Mouse (Mus musculus) layer of hippocampus, adult 9-11 months (tissue): ENCODE measurements around the gene Hyls1.
"Not testable (repeated sequence)": the region's sequence is repeated elsewhere in the genome, so short reads cannot be mapped to it uniquely, and the experiment has no call there.

Experiments used
- DNase-seq: peaks from one replicate; pipeline ENCODE4 v3.0.0; 2022

Gene Hyls1

DNA sequence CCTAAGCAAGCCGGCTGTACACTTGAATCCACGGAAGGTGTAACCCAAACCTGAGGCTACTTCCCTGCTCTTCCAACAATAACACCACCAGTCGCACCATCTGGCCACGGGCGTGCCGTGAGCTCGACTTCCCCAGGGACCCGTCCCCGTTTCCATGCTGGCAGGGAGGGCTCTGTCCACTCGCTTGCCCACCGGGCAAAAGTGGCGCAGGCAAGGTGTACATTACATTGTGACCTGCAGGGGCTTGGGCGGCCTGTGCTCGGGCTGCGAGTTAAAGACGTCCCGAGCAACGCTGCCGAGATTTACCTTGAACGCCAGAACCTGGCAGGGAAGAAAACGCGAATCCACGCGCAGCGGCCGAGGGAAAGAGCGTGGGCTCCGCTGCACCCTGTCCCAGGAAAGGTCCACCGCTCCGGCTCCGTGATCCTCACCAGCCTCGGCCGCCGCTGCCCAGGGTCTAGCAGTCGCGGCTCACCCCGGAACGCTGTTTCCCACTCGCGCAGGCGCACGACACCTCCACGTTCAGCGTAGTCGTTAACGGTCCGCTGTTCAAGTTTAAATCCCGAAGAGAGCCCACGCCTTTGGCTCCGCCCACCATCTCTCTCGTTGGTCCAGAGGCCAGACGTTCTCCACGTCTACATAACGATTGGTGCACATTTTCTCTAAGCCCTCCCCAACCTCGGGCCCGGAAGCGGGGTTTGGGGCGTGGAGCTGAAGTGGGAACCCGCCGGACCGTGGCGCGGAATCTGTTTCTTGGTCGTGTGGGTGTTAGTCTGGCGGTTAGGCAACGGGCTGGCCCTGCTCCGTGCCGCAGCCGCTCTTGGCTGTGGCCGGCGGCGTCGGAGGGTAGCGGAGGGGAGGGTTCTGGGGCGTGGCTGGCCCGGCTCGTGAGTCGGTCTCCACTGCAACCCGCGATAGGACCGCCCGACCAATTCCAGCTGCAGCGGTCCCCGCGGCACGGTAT, at the start of gene Hyls1, which contains the start of gene Pate2:
Gene Hyls1 (minus strand): TSS at position 828 of the 964 bp plus-strand sequence.
Gene Pate2 (plus strand): TSS at position 714 of the 964 bp plus-strand sequence.
- peak; percentile 96 for DNase-seq

- not testable (repeated sequence) for DNase-seq
Measured at GRCm38 (mm10) chr9:35616784-35617183, 46.6 kb upstream of the Hyls1 start.

GRCm38 (mm10) chr9:35614005-35614404, 43.8 kb upstream of the Hyls1 start:
- no peak for DNase-seq

DNA sequence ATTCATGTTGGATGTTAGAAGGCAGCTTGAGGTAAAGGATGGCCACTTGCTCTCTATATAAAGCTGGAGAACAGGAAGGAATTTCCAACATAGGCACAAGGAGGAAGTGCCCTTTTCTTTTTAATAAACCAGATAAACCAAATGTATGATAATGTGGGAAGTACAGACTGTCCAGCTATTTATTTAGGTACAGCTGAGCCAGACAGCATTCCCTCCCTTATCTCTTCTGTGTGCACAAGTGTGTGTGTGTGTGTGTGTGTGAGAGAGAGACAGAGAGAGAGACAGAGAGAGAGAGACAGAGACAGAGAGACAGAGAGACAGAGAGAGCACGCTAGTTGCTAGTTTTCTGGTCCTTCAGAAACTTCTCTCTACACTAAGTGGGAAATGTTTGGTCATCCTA, 41.6 kb upstream of the Hyls1 start, which contains the start of gene Pate4:
Gene Pate4 (minus strand): TSS at position 101 of the 400 bp plus-strand sequence.
- DNase-seq = no peak

- no peak for DNase-seq
Measured at GRCm38 (mm10) chr9:35607647-35608405, 37.6 kb upstream of the Hyls1 start.

DNA sequence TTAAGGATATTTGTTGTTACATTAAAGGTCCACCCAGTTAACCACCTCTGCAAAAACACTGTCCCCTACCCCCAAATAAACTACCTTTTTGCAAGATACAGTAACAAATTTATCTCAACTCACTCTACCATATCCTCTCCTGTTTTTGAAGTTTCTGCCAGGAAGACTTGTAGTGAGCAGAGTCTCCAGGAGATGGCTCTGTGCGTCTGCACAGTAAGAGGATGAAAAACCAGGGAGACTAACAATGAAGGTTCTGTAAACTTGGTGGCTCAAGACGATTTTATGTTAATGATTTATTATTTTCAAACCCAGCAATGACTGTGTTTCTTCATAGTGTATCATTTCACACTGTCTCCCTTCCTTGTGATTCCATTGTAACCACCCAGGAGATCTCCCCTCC, 22.7 kb upstream of the Hyls1 start:
- no peak for DNase-seq

GRCm38 (mm10) chr9:35587674-35588073, 17.5 kb upstream of the Hyls1 start:
- no peak for DNase-seq

DNA sequence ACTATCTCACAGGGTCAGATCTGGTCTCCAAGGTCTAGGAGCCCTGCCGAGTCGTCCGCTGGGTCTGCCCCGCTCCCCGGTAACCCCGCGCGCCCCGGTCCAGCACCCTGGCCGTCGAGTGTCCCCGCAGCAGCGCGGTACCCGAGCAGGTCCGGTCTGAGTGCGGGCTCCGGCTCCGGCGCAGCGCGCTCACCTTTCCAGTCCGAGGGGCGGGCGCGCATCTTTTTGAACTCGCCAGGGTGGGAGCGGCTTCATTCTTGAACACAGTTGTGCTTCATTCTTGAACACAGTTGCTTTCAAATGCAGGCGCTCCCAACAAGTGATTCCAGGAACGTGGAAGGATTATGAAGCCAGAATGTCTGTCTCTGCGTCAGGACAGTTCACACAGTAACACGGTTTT, 4.2 kb upstream of the Hyls1 start:
- DNase-seq = no peak

- DNase-seq = no peak
Measured at GRCm38 (mm10) chr9:35570663-35571062, 465 bp upstream of the Hyls1 start.

DNA sequence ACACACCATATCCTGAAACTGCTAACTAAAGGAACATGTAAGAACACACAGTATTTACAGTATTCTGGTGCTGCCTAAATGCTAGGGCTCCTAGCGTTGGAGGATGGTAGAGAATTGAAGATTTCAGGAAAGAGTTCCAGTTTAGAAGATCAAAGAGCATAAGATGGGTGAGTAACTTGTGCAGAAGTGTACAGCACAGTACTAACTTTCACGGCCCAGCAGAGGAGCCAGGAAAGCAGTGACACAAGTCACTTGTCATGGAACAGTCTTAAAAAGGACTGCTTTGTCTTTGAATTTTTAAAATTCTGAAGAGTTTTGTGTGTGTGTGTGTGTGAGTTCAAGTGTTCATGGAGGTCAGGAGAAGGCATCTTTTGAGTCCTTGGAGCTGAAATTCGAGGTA, 2.2 kb downstream of the Hyls1 start:
- DNase-seq = no peak

- peak; percentile 1 for DNase-seq
Measured at GRCm38 (mm10) chr9:35564536-35565240, 5.5 kb downstream of the Hyls1 start.

DNA sequence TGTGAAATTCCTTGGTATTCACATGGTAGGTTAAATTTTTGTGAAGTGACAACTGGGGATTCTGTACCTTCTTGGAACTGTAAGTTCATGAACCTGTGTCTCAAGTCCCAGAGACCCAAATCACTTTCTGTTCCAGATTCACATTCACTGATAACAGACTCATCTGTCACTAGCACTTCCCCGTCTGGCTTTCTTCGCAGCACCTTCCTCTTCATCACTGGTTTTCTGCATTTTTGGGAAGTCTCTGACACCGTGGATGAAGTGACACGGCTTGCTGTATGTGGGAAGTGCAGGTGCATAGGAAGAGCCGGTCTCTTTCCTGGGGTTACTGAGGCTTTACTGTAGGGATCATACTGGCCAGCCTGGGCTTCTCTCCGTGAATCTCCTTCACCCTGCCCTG, 8.6 kb downstream of the Hyls1 start:
- DNase-seq = peak; percentile 1

DNA sequence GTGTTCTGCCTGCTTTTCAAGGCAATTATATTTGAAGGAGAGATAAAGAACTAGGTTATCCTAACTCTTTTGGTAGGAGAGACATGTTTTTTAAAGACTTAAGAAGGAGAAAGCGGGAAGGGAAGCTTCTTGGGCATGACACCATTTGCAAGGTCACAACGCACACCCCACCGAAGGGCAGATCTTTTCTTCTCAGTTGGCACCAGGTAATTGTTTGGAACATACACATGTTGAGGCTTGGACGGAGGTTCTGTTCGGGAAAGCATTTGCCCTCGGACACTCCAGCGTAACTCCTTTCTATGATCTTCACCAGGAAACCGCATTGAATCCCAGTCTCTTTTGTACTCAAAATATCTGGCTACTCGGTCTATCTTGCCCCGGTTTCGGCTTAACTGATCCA, 9.1 kb downstream of the Hyls1 start:
- DNase-seq = peak; percentile 1

DNA sequence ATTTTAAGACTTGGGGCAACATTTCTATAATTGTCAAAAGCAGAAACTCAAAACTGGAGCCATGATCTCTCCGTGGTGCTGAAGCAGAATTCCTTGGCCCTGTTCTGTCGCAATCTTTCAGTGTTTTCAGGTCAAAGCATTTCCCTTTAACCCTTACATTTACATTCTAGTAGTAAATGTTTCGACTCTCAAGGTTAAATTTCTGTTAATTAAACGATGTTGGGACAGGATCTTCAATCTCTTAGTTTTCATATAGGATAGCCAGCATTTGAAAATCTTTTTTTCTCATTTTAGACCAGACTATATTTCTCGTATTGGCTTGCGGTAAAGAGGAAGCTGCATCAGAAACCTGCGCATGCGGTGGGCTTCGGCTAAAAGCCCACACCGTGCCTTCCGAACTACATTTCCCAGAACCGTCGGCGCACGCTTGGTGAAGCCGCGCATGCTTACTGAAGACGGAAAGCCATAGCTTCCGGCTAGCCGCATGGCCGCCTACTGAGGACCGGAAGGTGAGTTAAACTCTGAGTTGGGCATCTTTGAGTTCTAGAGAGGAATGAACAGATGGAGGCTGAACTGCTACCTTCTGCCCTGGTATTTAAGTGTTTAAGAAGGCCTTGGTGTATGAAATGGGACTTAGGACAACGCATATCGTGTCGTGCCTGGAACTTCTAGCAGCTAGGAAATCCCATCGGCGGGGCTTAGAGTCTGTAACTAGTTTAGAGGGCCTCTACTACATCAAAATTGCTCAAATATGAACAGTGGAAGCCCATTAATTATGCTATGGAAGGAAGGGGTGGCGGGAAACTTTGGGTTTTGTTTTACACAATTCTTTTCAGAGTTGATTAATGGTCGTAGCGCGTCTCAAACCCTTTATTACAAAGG, 10.9 kb downstream of the Hyls1 start:
- peak; percentile 89 for DNase-seq

DNA sequence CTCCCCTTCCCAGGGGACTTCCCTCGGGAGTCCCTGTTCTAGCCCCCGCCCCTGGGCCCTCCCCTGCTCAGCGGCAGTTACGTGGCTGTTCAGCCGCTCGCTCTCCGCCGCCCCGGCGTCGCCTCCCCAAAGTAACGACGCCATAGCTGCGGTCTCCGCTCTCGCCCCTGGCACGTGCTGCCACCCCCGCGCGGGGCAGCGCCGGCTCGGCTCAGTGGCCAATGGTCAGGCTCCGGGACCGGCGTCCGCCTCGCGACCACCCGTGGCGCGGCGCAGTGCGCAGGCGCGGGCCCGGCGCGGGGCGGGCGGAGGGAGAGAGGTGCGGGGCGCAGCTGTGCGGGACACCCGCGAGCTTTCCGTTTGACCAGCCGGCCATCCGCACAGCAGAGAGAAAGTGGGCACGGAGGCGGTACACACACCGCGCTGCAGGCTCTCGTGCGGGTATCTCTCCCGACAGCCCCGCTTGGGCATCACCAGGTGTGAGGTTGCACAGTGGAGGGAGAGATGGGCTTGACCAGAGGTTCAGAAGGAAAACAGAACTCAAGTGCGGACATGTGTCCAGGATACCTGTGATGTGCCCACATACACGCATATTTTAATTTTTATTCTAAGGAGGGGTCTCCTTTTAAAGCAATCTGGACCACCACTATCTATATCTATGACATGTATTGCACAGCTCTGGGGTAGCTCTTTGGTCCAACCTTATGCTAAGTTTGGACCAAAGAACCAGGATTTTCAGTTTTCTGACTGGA, 11.8 kb downstream of the Hyls1 start, which contains the start of the genes Ddx25 and Pus3:
Gene Ddx25 (minus strand): TSS at position 272 of the 752 bp plus-strand sequence.
Gene Pus3 (plus strand): TSS at position 339 of the 752 bp plus-strand sequence.
- DNase-seq = peak; percentile 57

DNA sequence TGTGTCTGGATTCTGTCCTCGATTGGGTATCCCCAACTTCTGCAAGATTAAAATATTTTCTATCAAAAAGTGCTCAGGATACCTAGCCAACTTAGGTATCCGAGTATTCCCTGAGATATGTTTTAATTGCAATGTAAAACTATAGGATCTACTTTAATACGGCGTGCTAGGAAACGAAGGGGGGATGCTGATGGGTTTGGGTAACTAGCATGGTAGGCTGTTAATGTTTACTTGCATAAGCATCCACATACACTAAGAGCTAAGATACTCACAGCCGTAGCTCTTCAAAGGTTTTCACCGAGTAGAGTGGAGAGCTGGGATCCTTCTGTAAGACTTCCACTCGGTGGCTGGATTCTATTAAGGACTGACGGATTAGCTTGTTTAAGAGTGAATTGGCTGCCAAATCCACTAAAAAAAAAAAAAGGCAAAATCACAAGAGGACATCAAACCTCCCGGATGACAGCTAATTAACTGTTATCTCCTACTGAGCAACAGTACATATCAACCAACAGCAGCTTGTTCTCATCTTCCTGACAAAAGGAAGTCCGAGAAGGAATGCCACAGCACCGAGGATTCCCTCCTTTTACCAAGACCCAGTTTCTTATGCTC, 13.6 kb downstream of the Hyls1 start:
- DNase-seq = no peak

- no peak for DNase-seq
Measured at GRCm38 (mm10) chr9:35548455-35548854, 21.7 kb downstream of the Hyls1 start.

GRCm38 (mm10) chr9:35546745-35547144, 23.5 kb downstream of the Hyls1 start:
- DNase-seq = no peak

- DNase-seq = no peak
Measured at GRCm38 (mm10) chr9:35545704-35546103, 24.5 kb downstream of the Hyls1 start.

GRCm38 (mm10) chr9:35544666-35545065, 25.5 kb downstream of the Hyls1 start:
- DNase-seq = no peak
